7 mouse cellular contexts compared by ENCODE assay signal in the genomic region with DNA sequence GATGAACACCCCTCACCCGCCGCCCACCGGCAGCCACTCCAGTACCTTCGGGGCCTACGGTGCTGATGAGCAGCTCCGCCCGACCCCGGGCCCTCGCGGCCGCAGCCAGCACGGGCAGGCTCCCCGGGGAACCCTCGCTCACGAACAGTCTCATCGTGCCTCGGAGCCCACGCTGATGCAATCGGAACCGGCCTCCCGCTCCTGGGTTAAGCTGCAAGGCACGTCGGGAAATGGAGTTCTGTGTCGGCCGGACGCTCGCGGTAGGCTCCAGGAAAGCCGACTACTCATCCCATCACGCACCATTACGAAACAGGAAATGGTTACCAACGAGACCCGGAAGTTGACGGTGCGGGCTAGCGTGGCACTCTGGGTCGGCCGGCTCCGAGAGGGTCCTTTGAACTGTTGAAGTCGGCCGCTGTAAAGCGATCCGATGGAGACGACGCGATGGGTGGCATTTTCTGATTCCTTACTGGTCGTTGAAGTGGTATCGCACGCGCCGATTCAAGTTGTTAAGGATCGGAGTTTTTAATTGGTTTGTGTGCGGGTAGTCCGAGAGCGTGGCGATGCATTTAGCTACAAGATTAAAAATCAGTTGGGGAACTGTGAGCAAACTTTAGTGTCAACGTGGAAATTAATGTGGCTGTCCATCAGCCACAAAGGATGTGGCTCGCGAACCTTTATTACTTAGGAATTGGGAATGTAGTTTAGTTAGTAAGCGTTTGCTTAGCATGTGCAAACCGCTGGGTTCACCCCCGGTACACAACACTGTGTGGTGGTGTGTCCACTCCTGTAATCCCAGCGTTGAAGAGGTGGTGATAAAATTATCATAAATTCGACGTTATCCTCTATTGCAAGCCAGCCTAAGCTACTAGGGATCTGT. TPM values are rescaled to one million over a fixed set of nuclear protein-coding genes. Genes with fewer than 3 reads are reported as not detected.
DNase-seq lines count a peak whose midpoint lies in the region; ATAC-seq and TF ChIP-seq lines count a peak whose summit lies in the region.

A gene (minus strand): TSS at position 311 of the 880 bp plus-strand sequence.

- H3K27ac ChIP-seq in intestine, postnatal 0 days (ENCODE audit: low read depth, low read length), result peak within 1 kb of the TSS; percentile 58
- H3K27ac ChIP-seq in midbrain, embryonic 12.5 days (replicated peaks), result peak within 1 kb of the TSS; percentile 70
- H3K27ac ChIP-seq in small intestine, adult 2 months (ENCODE audit: insufficient read depth, low read depth, low read length), result peak within 1 kb of the TSS; percentile 70

- no peaks in the 10 kb centered on the region for H3K9me3 ChIP-seq in intestine, postnatal 0 days (ENCODE audit: control insufficient read depth)
- no peaks in the 10 kb centered on the region for H3K9me3 ChIP-seq in midbrain, embryonic 12.5 days

- peak within 1 kb of the TSS; percentile 60 for H3K4me3 ChIP-seq in intestine, postnatal 0 days (ENCODE audit: low read depth, low read length)
- H3K4me3 ChIP-seq in midbrain, embryonic 12.5 days, result peak within 1 kb of the TSS; percentile 80
- peak within 1 kb of the TSS; percentile 78 for H3K4me3 ChIP-seq in small intestine, adult 2 months (ENCODE audit: low read depth, low read length)

- no peak for TF ChIP-seq CTCF in intestine, postnatal 0 days (IDR thresholded peaks at IDR 0.05; ENCODE audit: low read depth)
- no peak for TF ChIP-seq CTCF in small intestine, adult 2 months (IDR thresholded peaks at IDR 0.05; ENCODE audit: extremely low read depth, insufficient read length, insufficient replicate concordance, low read depth, low read length)

- no peaks in the 10 kb centered on the region for H3K27me3 ChIP-seq in intestine, postnatal 0 days (replicated peaks; ENCODE audit: control insufficient read depth, insufficient read depth, low read length)
- H3K27me3 ChIP-seq in midbrain, embryonic 12.5 days, result no peaks in the 10 kb centered on the region
- H3K27me3 ChIP-seq in small intestine, adult 2 months (ENCODE audit: control insufficient read depth, insufficient read depth, low read length), result no peaks in the 10 kb centered on the region

- peaks cover 20% of the 10 kb centered on the region for H3K36me3 ChIP-seq in intestine, postnatal 0 days (ENCODE audit: control insufficient read depth, insufficient read depth)
- H3K36me3 ChIP-seq in midbrain, embryonic 12.5 days, result peaks cover 29% of the 10 kb centered on the region
- peaks cover 17% of the 10 kb centered on the region for H3K36me3 ChIP-seq in small intestine, adult 2 months (ENCODE audit: control insufficient read depth, insufficient read depth, low read length)

- WGBS in intestine, postnatal 0 days, result 0% methylated on average over 65 of the region's 65 CpGs
- WGBS in midbrain, embryonic 12.5 days, result under 1% methylated on average over 65 of the region's 65 CpGs
- WGBS in small intestine, adult 2 months, result under 1% methylated on average over 65 of the region's 65 CpGs

- H3K4me2 ChIP-seq in intestine, postnatal 0 days (replicated peaks; ENCODE audit: low read depth), result peak within 1 kb of the TSS; percentile 76
- peak within 1 kb of the TSS; percentile 67 for H3K4me2 ChIP-seq in midbrain, embryonic 12.5 days (replicated peaks)

- intact Hi-C loops in left cerebral cortex, postnatal 4 days (cut with DNase I), result no loop called here

- peak; percentile 92 for ATAC-seq in intestine, postnatal 0 days
- peak; percentile 94 for ATAC-seq in midbrain, embryonic 12.5 days (ENCODE audit: low FRiP score, low read depth)

- H3K4me1 ChIP-seq in intestine, postnatal 0 days (replicated peaks; ENCODE audit: control insufficient read depth, insufficient read depth, low read length), result no peaks in the 10 kb centered on the region
- H3K4me1 ChIP-seq in midbrain, embryonic 12.5 days, result peaks cover 13% of the 10 kb centered on the region
- no peaks in the 10 kb centered on the region for H3K4me1 ChIP-seq in small intestine, adult 2 months (ENCODE audit: control insufficient read depth, insufficient read depth, insufficient read length, low read length)

- peak; percentile 94 for DNase-seq in adrenal gland, adult 8-10 months
- DNase-seq in embryo, embryonic 9.5 days (ENCODE audit: extremely low spot score), result peak; percentile 94
- DNase-seq in gonadal fat pad, adult 2 months (ENCODE audit: low read depth), result peak; percentile 73
- peak; percentile 91 for DNase-seq in left cerebral cortex, postnatal 4 days

- peak; percentile 62; the same call in 1 of the 2 replicates for TF ChIP-seq POLR2A in small intestine, adult 2 months (IDR thresholded peaks at IDR 0.05; ENCODE audit: low read depth, low read length)

- H3K9ac ChIP-seq in intestine, postnatal 0 days (ENCODE audit: low read depth, low read length), result peak within 1 kb of the TSS; percentile 52
- peak within 1 kb of the TSS; percentile 83 for H3K9ac ChIP-seq in midbrain, embryonic 12.5 days (replicated peaks)

RNA-seq across cellular contexts. Expression of the gene that starts here (rescaled TPM):
- 100 to 1,000 TPM in 1 of 4 experiments, 10 to 100 TPM in 3; 79.7 to 107 (median 92.0) TPM for total RNA-seq in adrenal gland, adult 8-10 months (2022)
- polyA plus RNA-seq in gonadal fat pad, adult 2 months (2012; rRNA removed), result 55.2 and 64.5 TPM in 2 replicates
- polyA plus RNA-seq in intestine, postnatal 0 days (2015; fragmentation: Nextera tagmentation; extraction: Ambion mirVana), result 47.2 and 50.7 TPM in 2 replicates
- total RNA-seq in left cerebral cortex, postnatal 4 days (2021), result 10 to 100 TPM; 65.3 to 65.5 TPM
- polyA plus RNA-seq in midbrain, embryonic 12.5 days (2016; fragmentation: Nextera tagmentation; extraction: Ambion mirVana), result 156 and 166 TPM in 2 replicates
- 24.0 and 30.7 TPM in 2 replicates for polyA plus RNA-seq in small intestine, adult 2 months (2012; rRNA removed)

Comparison
In these comparisons a context has a peak if more than half of its experiments do, and no peak if none do; other contexts are left out.
1. Peak in every context shown above with its lines: DNase-seq, ATAC-seq, H3K4me3 ChIP-seq and H3K27ac ChIP-seq.